Mouse (Mus musculus) MEL (cell line): ENCODE results near the gene Derl2.
A peak's percentile ranks its signal among the peaks of the same experiment; 100 is the strongest.

Experiments
- BHLHE40 ChIP-seq: IDR thresholded peaks from 2 replicates; pipeline ENCODE4 v1.6.1; 2012; ENCODE audit warnings: low read depth, mild to moderate bottlenecking, inconsistent platforms, low read length, improper control_type of control experiment, borderline replicate concordance
- CHD1 ChIP-seq: IDR thresholded peaks from 2 replicates; pipeline ENCODE4 v1.6.1; 2012; ENCODE audit warnings: low read depth, mild to moderate bottlenecking, inconsistent platforms, low read length, improper control_type of control experiment
- CTCF ChIP-seq, 3 experiments: IDR thresholded peaks in 2 of 3; conservative IDR thresholded peaks in 1 of 3; 2 replicates each; pipeline ENCODE4 v1.5.1; 2011 to 2012; ENCODE audit warnings: low read length in 3 of 3, low read depth in 2 of 3, mild to moderate bottlenecking in 2 of 3, improper control_type of control experiment in 1 of 3, inconsistent platforms in 1 of 3, mixed read lengths in 1 of 3, moderate library complexity in 1 of 3; ENCODE audit not compliant: control insufficient read depth in 1 of 3, insufficient read depth in 1 of 3, poor library complexity in 1 of 3, severe bottlenecking in 1 of 3
- GATA1 ChIP-seq: IDR thresholded peaks from 2 replicates; pipeline ENCODE4 v1.6.1; 2011; ENCODE audit warnings: low read depth, low read length, improper control_type of control experiment
- POLR2A ChIP-seq, 2 experiments: IDR thresholded peaks; 2 replicates each; pipeline ENCODE4 v1.6.1; 2011 to 2012; ENCODE audit warnings: low read length in 2 of 2, mild to moderate bottlenecking in 2 of 2, control low read depth in 1 of 2, improper control_type of control experiment in 1 of 2, low read depth in 1 of 2, moderate library complexity in 1 of 2; ENCODE audit not compliant: control insufficient read depth in 1 of 2, insufficient read depth in 1 of 2, poor library complexity in 1 of 2
- ZC3H11A ChIP-seq: IDR thresholded peaks from 2 replicates; pipeline ENCODE4 v1.6.1; 2012; ENCODE audit warnings: low read depth, mild to moderate bottlenecking, inconsistent platforms, low read length, improper control_type of control experiment
- ZMIZ1 ChIP-seq: IDR thresholded peaks from 2 replicates; pipeline ENCODE4 v1.6.1; 2012; ENCODE audit warnings: low read depth, mild to moderate bottlenecking, inconsistent platforms, low read length, improper control_type of control experiment, moderate library complexity

DNA sequence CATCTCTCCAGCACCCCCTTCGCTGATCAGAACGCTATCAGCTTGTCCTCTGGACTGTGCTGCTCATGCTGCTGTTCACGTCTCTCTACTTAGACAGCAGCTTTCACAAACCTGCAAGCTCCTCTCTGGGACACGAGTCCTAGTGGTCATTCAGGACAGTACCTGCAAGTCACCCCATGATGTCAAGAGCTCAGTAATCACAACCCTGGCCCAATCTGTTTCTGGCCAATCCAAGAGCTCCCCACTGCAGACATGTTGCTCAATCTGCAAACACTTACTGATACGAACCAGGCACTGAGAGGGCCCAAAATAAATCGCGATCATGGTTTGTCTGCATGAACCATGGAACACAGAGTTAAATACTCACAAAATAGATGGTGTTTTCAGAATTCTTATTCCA lies 6.9 kb downstream of the Derl2 start:
- no peak for TF ChIP-seq ZC3H11A
- TF ChIP-seq CHD1 = no peak
- TF ChIP-seq BHLHE40 = no peak
- TF ChIP-seq GATA1 = no peak
- no peak for TF ChIP-seq POLR2A (IDR thresholded peaks at IDR 0.05; ENCODE audit: control insufficient read depth in 1 of 2, insufficient read depth in 1 of 2, low read depth in 1 of 2, low read length in 2 of 2, poor library complexity in 1 of 2)
- TF ChIP-seq ZMIZ1 = no peak
- 0 out of 6 replicates have a peak, but pooled peaks of 1 of the 3 experiments have one; percentile 8 for TF ChIP-seq CTCF (IDR thresholded peaks at IDR 0.05 in 2 of 3, conservative IDR thresholded peaks at IDR 0.05 in 1 of 3; ENCODE audit: control insufficient read depth in 1 of 3, insufficient read depth in 1 of 3, low read depth in 2 of 3, low read length in 3 of 3, poor library complexity in 1 of 3, severe bottlenecking in 1 of 3)
